Mouse (Mus musculus) hindbrain, embryonic 11.5 days (tissue): ENCODE data around the gene Galnt10. TPM values are rescaled to one million over a fixed set of nuclear protein-coding genes. Genes with fewer than 3 reads are reported as not detected.

ENCODE experiments used
- ATAC-seq: fragments of 200-750 bp; cut with Nextera tagmentation; 2 replicates; pipeline ENCODE4 v1.8.0; 2017; ENCODE audit warnings: mild to moderate bottlenecking, moderate TSS enrichment, moderate library complexity; ENCODE audit not compliant: low FRiP score
- DNase-seq: peaks from one replicate; pipeline ENCODE4 v3.0.0-alpha.2; 2015; ENCODE audit warnings: low spot score
- H3K27ac ChIP-seq: fragments of 300-500 bp; sonication (generic); 2 replicates; pipeline ENCODE4 v1.5.1; 2014; ENCODE audit warnings: mild to moderate bottlenecking, low read depth, low read length
- H3K27me3 ChIP-seq: fragments of 300-500 bp; sonication (generic); 2 replicates; pipeline ENCODE4 v1.6.1; 2014; ENCODE audit warnings: mild to moderate bottlenecking, low read length, moderate library complexity, mixed read lengths; ENCODE audit not compliant: control insufficient read depth, insufficient read depth
- H3K36me3 ChIP-seq: fragments of 300-500 bp; sonication (generic); 2 replicates; pipeline ENCODE4 v1.6.1; 2014; ENCODE audit warnings: mild to moderate bottlenecking, low read length, moderate library complexity, mixed read lengths; ENCODE audit not compliant: control insufficient read depth, insufficient read depth
- H3K4me1 ChIP-seq: fragments of 300-500 bp; sonication (generic); replicated peaks from 2 replicates; pipeline ENCODE4 v1.6.1; 2014; ENCODE audit warnings: low read length, mixed read lengths; ENCODE audit not compliant: control insufficient read depth, insufficient read depth
- H3K4me2 ChIP-seq: fragments of 300-500 bp; sonication (generic); replicated peaks from 2 replicates; pipeline ENCODE4 v1.6.1; 2014; ENCODE audit warnings: mild to moderate bottlenecking, low read depth, low read length
- H3K4me3 ChIP-seq: fragments of 300-500 bp; sonication (generic); 2 replicates; pipeline ENCODE4 v1.5.1; 2014; ENCODE audit warnings: low read depth, low read length
- H3K9ac ChIP-seq: fragments of 300-500 bp; sonication (generic); 2 replicates; pipeline ENCODE4 v1.6.1; 2014; ENCODE audit warnings: low read depth, low read length
- H3K9me3 ChIP-seq: fragments of 300-500 bp; sonication (generic); 2 replicates; pipeline ENCODE4 v1.6.1; 2016; ENCODE audit warnings: low read length; ENCODE audit not compliant: control insufficient read depth
- WGBS: fragments of 180-500 bp; shearing (Covaris S2); extraction: QIAGEN DNeasy Blood & Tissue Kit; methylation state at CpG from one replicate; pipeline ENCODE4 v1.1.7; 2014; 5-methylcytosine and 5-hydroxymethylcytosine counted together
- polyA plus RNA-seq: library from polyadenylated mRNA; unstranded; fragments of >200 nt; fragmentation: Nextera tagmentation; extraction: Ambion mirVana; gene quantifications from 2 replicates; pipeline ENCODE4 v1.2.1, GENCODE M21; 2014

The Galnt10 gene
- polyA plus RNA-seq, 1 experiment from 2014 or later = 9.7 TPM

- H3K9me3 ChIP-seq = no peaks in the 10 kb centered on the region
- 0 out of 2 replicates have a peak, but pooled peaks cover 2% of the 10 kb centered on the region for H3K4me1 ChIP-seq
- H3K36me3 ChIP-seq = no peaks in the 10 kb centered on the region
- 43% methylated on average over 1 of the region's 1 CpGs for whole genome bisulfite sequencing
- H3K4me2 ChIP-seq = 0 out of 2 replicates have a peak overlapping the region, but pooled peaks have one; percentile 6
- H3K27ac ChIP-seq = no peak overlapping the region
- ATAC-seq = no peak
- DNase-seq = no peak
- no peak overlapping the region for H3K9ac ChIP-seq
- no peak overlapping the region for H3K4me3 ChIP-seq
- H3K27me3 ChIP-seq = no peaks in the 10 kb centered on the region
Measured at GRCm38 (mm10) chr11:57646416-57646815, 1.2 kb downstream of the Galnt10 start.

DNA sequence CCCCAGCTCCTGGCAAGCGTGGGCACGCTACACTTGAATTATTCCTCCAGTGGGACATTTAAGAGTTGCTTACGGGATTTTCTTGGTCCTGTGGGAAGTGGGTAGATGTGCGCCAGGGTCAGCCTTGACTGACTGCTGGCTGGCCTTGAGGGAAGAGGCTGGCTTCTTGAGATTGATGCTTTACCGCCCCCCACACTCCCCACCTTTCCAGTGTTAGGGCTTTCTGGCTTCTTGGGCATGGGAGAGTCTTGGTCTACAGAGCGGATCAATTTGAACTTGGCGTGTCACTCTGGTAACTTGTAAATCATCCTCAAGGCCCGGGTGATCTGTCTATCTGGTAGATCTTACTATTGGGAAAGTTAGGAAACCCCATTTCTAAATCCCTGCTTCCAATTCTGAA lies 1.7 kb downstream of the Galnt10 start:
- no peaks in the 10 kb centered on the region for H3K27me3 ChIP-seq
- DNase-seq = no peak
- no peaks in the 10 kb centered on the region for H3K9me3 ChIP-seq
- no peak overlapping the region for H3K4me2 ChIP-seq
- WGBS = 85% methylated on average over 8 of the region's 8 CpGs
- no peak overlapping the region for H3K4me3 ChIP-seq
- no peaks in the 10 kb centered on the region for H3K36me3 ChIP-seq
- 0 out of 2 replicates have a peak, but pooled peaks cover 5% of the 10 kb centered on the region for H3K4me1 ChIP-seq
- ATAC-seq = no peak
- no peak overlapping the region for H3K27ac ChIP-seq
- no peak overlapping the region for H3K9ac ChIP-seq

DNA sequence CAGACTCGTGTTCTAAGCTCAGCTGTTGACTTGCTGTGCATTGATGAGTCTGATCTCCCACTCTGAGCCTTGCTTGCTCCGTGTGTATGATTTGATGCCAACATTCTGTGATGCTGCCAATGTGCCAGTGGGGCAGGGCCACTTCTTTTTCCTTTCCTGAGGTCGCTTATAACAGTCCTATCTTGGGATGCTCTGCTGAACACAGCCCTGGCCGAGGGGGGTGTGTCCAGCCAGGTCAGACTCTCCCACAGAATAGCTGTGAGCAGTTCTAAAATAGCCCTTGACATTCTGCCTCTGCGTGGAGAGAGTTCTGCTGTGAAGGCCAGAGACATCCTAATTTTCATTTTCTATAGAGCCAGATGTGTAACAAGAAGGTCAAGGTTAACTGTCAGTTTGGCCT lies 2.2 kb downstream of the Galnt10 start:
- H3K27ac ChIP-seq = no peak overlapping the region
- no peak overlapping the region for H3K4me2 ChIP-seq
- H3K9me3 ChIP-seq = no peaks in the 10 kb centered on the region
- no peak overlapping the region for H3K4me3 ChIP-seq
- ATAC-seq = no peak
- H3K27me3 ChIP-seq = no peaks in the 10 kb centered on the region
- no peaks in the 10 kb centered on the region for H3K36me3 ChIP-seq
- WGBS = 53% methylated on average over 5 of the region's 5 CpGs
- no peak for DNase-seq
- H3K4me1 ChIP-seq = peaks cover 5% of the 10 kb centered on the region; the same call in 1 of the 2 replicates
- no peak overlapping the region for H3K9ac ChIP-seq

DNA sequence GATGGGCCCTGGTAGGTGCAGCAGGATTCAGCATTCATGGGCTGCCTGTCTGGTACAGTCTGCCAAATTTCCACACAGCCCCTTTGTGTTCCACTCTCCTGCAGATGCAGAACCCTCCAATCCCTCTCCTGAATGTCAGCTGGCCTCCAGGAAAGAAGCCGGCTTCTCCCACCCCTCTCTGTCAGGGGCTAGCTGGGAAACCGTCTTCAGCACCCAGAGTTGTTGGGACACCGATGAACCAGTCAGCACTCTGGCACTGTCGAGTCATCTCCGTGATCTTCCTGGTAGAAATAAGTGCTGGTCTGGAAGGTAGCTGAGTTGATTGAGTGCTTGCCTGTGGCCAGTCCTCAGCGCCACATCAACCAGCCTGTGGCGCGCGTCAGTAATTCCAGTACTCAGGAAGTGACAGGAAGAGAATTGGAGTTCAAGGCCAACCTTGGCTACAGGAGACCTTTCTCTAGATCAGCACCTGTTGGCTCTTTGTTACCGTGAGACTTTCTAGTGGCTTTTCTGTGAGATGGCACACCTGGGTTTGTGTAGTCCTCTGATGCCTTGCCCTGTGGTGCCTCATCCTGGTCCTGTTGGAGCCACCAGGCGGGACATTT lies 3.1 kb downstream of the Galnt10 start:
- Histone ChIP-seq H3K9me3 (no peaks in the 10 kb centered on the region), H3K27ac (no peak overlapping the region), H3K4me1 (peaks cover 5% of the 10 kb centered on the region; the same call in 1 of the 2 replicates), H3K4me2 (no peak overlapping the region), H3K4me3 (no peak overlapping the region), H3K9ac (no peak overlapping the region), H3K27me3 (no peaks in the 10 kb centered on the region), H3K36me3 (no peaks in the 10 kb centered on the region)
- no peak for DNase-seq
- WGBS = 95% methylated on average over 11 of the region's 11 CpGs
- no peak for ATAC-seq

DNA sequence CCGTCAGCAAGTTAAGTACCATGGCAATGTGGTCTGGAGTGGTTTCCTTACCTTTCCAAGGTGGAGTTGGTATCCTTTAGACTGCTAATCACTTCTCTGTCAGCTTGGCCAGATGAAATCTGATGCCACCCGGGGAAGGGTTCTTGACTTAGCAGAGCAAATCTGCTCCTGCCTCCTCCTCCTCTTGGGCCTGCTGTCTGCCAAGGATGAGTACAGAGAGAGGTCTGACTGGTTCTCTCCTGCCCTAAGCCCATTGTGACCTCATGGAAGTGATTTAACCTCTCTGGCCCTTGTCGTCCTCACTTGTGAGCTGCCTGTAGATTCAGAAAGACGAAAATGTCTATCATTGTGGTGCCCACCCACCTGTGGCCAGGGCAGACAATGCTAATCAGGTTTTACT lies 4.0 kb downstream of the Galnt10 start:
- H3K9me3 ChIP-seq = no peaks in the 10 kb centered on the region
- H3K9ac ChIP-seq = no peak overlapping the region
- ATAC-seq (no peak), DNase-seq (no peak)
- WGBS = 67% methylated on average over 4 of the region's 4 CpGs
- H3K4me1 ChIP-seq = peaks cover 5% of the 10 kb centered on the region; the same call in 1 of the 2 replicates
- no peaks in the 10 kb centered on the region for H3K36me3 ChIP-seq
- no peaks in the 10 kb centered on the region for H3K27me3 ChIP-seq
- no peak overlapping the region for H3K4me2 ChIP-seq
- H3K27ac ChIP-seq = no peak overlapping the region
- no peak overlapping the region for H3K4me3 ChIP-seq

DNA sequence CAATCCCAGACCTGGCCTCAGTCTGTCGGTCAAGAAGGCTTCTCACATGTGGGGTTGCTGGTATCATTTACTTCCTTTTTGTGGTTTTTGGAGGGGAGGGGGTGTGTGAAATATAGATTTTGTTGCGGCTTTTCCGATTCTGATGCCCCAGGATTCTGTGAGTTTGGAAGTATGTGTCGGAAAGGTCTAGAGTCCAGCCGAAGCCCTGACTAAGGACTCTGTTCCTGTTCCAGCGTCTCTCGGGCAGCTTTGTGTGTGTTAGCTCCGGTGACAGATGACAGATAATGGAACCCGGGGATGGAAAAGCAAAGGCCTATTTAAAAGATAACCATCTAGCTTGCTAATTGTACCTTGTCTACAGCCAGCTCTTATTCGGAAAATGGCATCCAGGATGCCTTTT lies 4.4 kb downstream of the Galnt10 start:
- no peaks in the 10 kb centered on the region for H3K36me3 ChIP-seq
- H3K27ac ChIP-seq = no peak overlapping the region
- no peak overlapping the region for H3K4me2 ChIP-seq
- no peaks in the 10 kb centered on the region for H3K9me3 ChIP-seq
- no peaks in the 10 kb centered on the region for H3K27me3 ChIP-seq
- H3K4me1 ChIP-seq = peaks cover 7% of the 10 kb centered on the region; the same call in 1 of the 2 replicates
- no peak overlapping the region for H3K9ac ChIP-seq
- WGBS = 75% methylated on average over 10 of the region's 10 CpGs
- no peak overlapping the region for H3K4me3 ChIP-seq
- ATAC-seq (no peak), DNase-seq (no peak)

- H3K4me2 ChIP-seq = no peak overlapping the region
- ATAC-seq (no peak), DNase-seq (no peak)
- H3K4me3 ChIP-seq = no peak overlapping the region
- H3K27me3 ChIP-seq = no peaks in the 10 kb centered on the region
- no peaks in the 10 kb centered on the region for H3K9me3 ChIP-seq
- H3K27ac ChIP-seq = no peak overlapping the region
- 76% methylated on average over 2 of the region's 2 CpGs for WGBS
- H3K36me3 ChIP-seq = no peaks in the 10 kb centered on the region
- H3K4me1 ChIP-seq = peaks cover 11% of the 10 kb centered on the region
- H3K9ac ChIP-seq = no peak overlapping the region
Measured at GRCm38 (mm10) chr11:57650867-57651266, 5.6 kb downstream of the Galnt10 start.

DNA sequence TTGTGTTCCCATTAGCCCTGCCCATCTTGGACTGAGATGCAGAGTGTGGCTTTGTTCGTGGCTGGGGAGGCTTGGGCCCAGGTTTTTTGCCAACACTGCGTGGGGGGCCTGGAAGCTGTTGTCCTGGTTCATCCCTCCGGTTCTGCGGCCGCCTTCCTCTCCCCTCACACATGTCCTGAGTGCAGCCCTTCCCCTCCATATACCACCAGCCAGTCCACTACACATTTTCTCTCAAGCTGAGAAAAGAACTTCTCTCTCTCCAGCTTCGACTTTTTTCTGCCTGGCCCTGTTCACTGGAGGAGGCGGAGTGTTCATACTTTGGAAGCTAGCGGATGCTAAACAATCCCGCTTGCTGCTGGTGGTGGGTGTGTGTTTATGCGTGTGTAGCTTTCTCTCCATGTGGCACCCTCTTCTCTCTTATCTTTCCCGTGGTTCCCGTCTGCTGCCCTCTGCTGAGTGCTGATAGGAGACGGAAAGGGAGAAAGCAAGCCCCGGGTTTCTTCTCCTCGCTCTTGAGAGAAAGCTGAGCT lies 6.1 kb downstream of the Galnt10 start:
- peaks cover 13% of the 10 kb centered on the region for H3K4me1 ChIP-seq
- H3K27ac ChIP-seq = no peak overlapping the region
- H3K4me2 ChIP-seq = no peak overlapping the region
- no peaks in the 10 kb centered on the region for H3K27me3 ChIP-seq
- H3K9ac ChIP-seq = no peak overlapping the region
- no peak for ATAC-seq
- no peaks in the 10 kb centered on the region for H3K36me3 ChIP-seq
- H3K4me3 ChIP-seq = no peak overlapping the region
- WGBS = 48% methylated on average over 15 of the region's 15 CpGs
- DNase-seq = no peak
- H3K9me3 ChIP-seq = no peaks in the 10 kb centered on the region

DNA sequence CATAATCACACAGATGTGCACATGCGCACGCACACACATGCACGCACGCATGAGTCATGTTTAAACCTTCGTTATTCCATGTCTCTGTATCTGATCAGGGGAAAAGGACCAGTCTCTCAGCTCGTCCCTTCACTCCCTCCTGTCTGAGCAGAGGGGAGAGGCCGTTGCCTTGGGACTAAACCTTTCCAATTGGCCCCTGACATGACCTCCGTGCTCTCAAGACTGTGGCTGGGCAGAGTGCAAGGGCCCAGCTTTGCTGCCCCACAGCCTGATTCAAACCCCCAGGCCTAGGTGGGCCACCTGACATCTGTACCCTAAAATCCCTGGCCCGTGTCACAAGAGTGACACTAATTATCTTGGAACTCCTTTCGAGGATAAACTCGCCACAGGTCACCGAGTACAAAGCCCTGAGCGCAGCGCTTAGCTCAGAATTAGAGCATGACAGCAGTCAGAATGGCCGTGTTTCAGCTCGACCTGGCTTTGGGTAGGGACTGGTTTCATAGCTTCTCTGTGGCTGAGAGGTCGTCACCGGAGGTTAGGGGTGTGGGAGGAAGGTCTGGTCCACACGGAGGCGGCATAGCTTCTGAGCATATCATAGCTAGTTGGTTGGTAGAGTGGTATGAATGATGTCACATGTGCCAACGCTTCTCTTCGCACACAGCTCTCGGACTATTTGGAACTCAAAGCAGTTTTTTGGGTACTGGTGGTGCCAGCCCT lies 7.1 kb downstream of the Galnt10 start:
- Histone ChIP-seq H3K9ac (no peak overlapping the region), H3K4me2 (no peak overlapping the region), H3K36me3 (no peaks in the 10 kb centered on the region), H3K27ac (no peak overlapping the region), H3K4me1 (peaks cover 15% of the 10 kb centered on the region), H3K27me3 (no peaks in the 10 kb centered on the region), H3K4me3 (no peak overlapping the region), H3K9me3 (no peaks in the 10 kb centered on the region)
- 70% methylated on average over 23 of the region's 23 CpGs for WGBS
- no peak for DNase-seq
- no peak for ATAC-seq
